8 mouse cellular contexts compared by ENCODE assay signal in genomic region chr9:21724147-21724536, GRCm38 (mm10). TPM values are rescaled to one million over a fixed set of nuclear protein-coding genes. Genes with fewer than 3 reads are reported as not detected.
DNase-seq lines count a peak whose midpoint lies in the region; ATAC-seq lines count a peak whose summit lies in the region.

No protein-coding gene starts in this region.

- ATAC-seq in frontal cortex, adult (ENCODE audit: low TSS enrichment): peak; percentile 92
- peak; percentile 94 for ATAC-seq in hindbrain, embryonic 11.5 days (ENCODE audit: low FRiP score)

- peak overlapping the region; percentile 50 for H3K9ac ChIP-seq in hindbrain, embryonic 11.5 days (ENCODE audit: low read depth, low read length)

- H3K27me3 ChIP-seq in hindbrain, embryonic 11.5 days (ENCODE audit: control insufficient read depth, insufficient read depth, low read length): no peaks in the 10 kb centered on the region

- peak overlapping the region; percentile 48 for H3K4me3 ChIP-seq in hindbrain, embryonic 11.5 days (ENCODE audit: low read depth, low read length)

- WGBS in hindbrain, embryonic 11.5 days: under 1% methylated on average over 17 of the region's 18 CpGs

- 0 out of 2 replicates have a peak, but pooled peaks cover 4% of the 10 kb centered on the region for H3K36me3 ChIP-seq in hindbrain, embryonic 11.5 days (ENCODE audit: control insufficient read depth, insufficient read depth, low read length)

- H3K9me3 ChIP-seq in hindbrain, embryonic 11.5 days (ENCODE audit: control insufficient read depth, low read length): no peaks in the 10 kb centered on the region

- peak overlapping the region; percentile 77 for H3K27ac ChIP-seq in hindbrain, embryonic 11.5 days (ENCODE audit: low read depth, low read length)

- H3K4me2 ChIP-seq in hindbrain, embryonic 11.5 days (replicated peaks; ENCODE audit: low read depth, low read length): peak overlapping the region; percentile 62

- DNase-seq in MEL-GATA-1-ER (ENCODE audit: extremely low read depth, low read depth): peak; percentile 90
- peak; percentile 86 for DNase-seq in cerebellum, adult 8-10 months
- DNase-seq in hindbrain, embryonic 11.5 days (ENCODE audit: low spot score): peak; percentile 95
- peak; percentile 91 to 92 for DNase-seq in layer of hippocampus, postnatal 10 days (ENCODE audit: low spot score in 2 of 2)
- DNase-seq in lung, postnatal 10 days: peak; percentile 96
- DNase-seq in ovary, postnatal 36 days (ENCODE audit: low spot score): peak; percentile 90
- DNase-seq in thymus, postnatal 25 days: peak; percentile 94

- H3K4me1 ChIP-seq in hindbrain, embryonic 11.5 days (replicated peaks; ENCODE audit: control insufficient read depth, insufficient read depth, low read length): peaks cover 4% of the 10 kb centered on the region

RNA-seq across cellular contexts. Expression of gene Ldlr, which starts 0.9 kb away (rescaled TPM):
- polyA plus RNA-seq in hindbrain, embryonic 11.5 days (2014; fragmentation: Nextera tagmentation; extraction: Ambion mirVana): 17.9 and 22.0 TPM in 2 replicates
- total RNA-seq in layer of hippocampus, postnatal 10 days (2021): 10 to 100 TPM; 17.2 to 21.3 TPM

RNA-seq across cellular contexts. Expression of gene Spc24, which starts 36.0 kb away (rescaled TPM):
- polyA plus RNA-seq in hindbrain, embryonic 11.5 days (2014; fragmentation: Nextera tagmentation; extraction: Ambion mirVana): 94.3 and 101 TPM in 2 replicates
- 1 to 10 TPM; 4.6 to 6.4 TPM for total RNA-seq in layer of hippocampus, postnatal 10 days (2021)

Comparison
In these comparisons a context has a peak if more than half of its experiments do, and no peak if none do; other contexts are left out.
1. Peak in every context shown above with its lines: DNase-seq, ATAC-seq, H3K4me3 ChIP-seq and H3K27ac ChIP-seq.